Mouse (Mus musculus) brain, embryonic 14.5 days (tissue): Measurements from ENCODE around the gene Ugt1a2.

Experiments
- CTCF ChIP-seq: fragments of 200-500 bp; IDR thresholded peaks from 2 replicates; pipeline ENCODE4 v1.5.1; 2012; ENCODE audit warnings: inconsistent platforms, mild to moderate bottlenecking, moderate library complexity, borderline replicate concordance; ENCODE audit not compliant: insufficient read depth, insufficient read length; ENCODE audit errors: extremely low read depth
- POLR2A ChIP-seq: fragments of 200-500 bp; IDR thresholded peaks from 2 replicates; pipeline ENCODE4 v1.6.1; 2012; ENCODE audit warnings: mild to moderate bottlenecking, inconsistent platforms, borderline replicate concordance; ENCODE audit not compliant: poor library complexity, insufficient read depth, insufficient read length, severe bottlenecking; ENCODE audit errors: extremely low read depth

DNA sequence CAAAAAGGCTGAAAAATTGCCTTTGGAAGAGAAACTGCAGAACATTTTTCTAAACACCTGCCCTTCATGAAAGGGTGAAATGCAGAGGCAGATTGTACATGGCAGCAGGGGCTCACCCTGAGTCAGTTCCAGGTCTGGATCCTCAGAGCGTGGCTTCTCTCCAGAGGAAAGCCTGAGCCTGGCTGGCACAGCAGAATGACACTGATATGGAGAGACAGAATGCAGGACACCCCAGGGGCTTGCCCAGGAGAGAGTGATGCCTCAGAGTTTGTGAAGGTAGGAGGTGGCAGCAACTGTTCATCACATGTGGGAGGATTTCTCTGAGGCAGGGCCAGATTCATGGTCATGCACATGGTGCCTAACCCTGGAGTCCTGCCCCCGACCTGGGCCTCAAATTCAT, 405 bp upstream of the Ugt1a2 start:
- TF ChIP-seq POLR2A (no peak), CTCF (no peak)
